Mouse (Mus musculus) cerebellum, adult 9-11 months (tissue): Measurements from ENCODE around the gene Tusc2.
A peak's percentile ranks its signal among the peaks of the same experiment; 100 is the strongest.
"Not testable (repeated sequence)": the region's sequence is repeated elsewhere in the genome, so short reads cannot be mapped to it uniquely, and the experiment has no call there.

ENCODE experiments used
- DNase-seq: peaks from one replicate; pipeline ENCODE4 v3.0.0; 2022

The Tusc2 gene

GRCm38 (mm10) chr9:107545602-107546001 lies 17.5 kb upstream of the Tusc2 start:
- peak; percentile 74 for DNase-seq

- no peak for DNase-seq
Measured at GRCm38 (mm10) chr9:107547026-107547425, 16.0 kb upstream of the Tusc2 start, which contains the start of gene Zmynd10. TSS of gene Zmynd10 (plus strand) at chr9:107547298.

GRCm38 (mm10) chr9:107547957-107548356 lies 15.1 kb upstream of the Tusc2 start:
- DNase-seq, result no peak

- DNase-seq, result no peak
Measured at GRCm38 (mm10) chr9:107548820-107549219, 14.2 kb upstream of the Tusc2 start.

GRCm38 (mm10) chr9:107549297-107550074 lies 13.6 kb upstream of the Tusc2 start:
- no peak for DNase-seq

- DNase-seq, result no peak
Measured at GRCm38 (mm10) chr9:107550491-107551116, 12.5 kb upstream of the Tusc2 start.

- peak; percentile 67 for DNase-seq
Measured at GRCm38 (mm10) chr9:107551117-107551889, 11.8 kb upstream of the Tusc2 start, which contains the start of gene Rassf1. TSS of gene Rassf1 (plus strand) at chr9:107551555.

- DNase-seq, result no peak
Measured at GRCm38 (mm10) chr9:107551890-107552355, 11.1 kb upstream of the Tusc2 start.

GRCm38 (mm10) chr9:107552690-107553393 lies 10.2 kb upstream of the Tusc2 start:
- DNase-seq, result no peak

- DNase-seq, result peak; percentile 78
Measured at GRCm38 (mm10) chr9:107553541-107554318, 9.3 kb upstream of the Tusc2 start.

GRCm38 (mm10) chr9:107554319-107554825 lies 8.7 kb upstream of the Tusc2 start:
- DNase-seq, result peak; percentile 97

- no peak for DNase-seq
Measured at GRCm38 (mm10) chr9:107555031-107555457, 8.0 kb upstream of the Tusc2 start.

GRCm38 (mm10) chr9:107555701-107556100 lies 7.4 kb upstream of the Tusc2 start:
- DNase-seq, result no peak

GRCm38 (mm10) chr9:107556346-107556745 lies 6.7 kb upstream of the Tusc2 start:
- no peak for DNase-seq

GRCm38 (mm10) chr9:107565556-107565955 lies 2.5 kb downstream of the Tusc2 start:
- not testable (repeated sequence) for DNase-seq

GRCm38 (mm10) chr9:107566041-107566709 lies 3.1 kb downstream of the Tusc2 start:
- peak; percentile 79 for DNase-seq

GRCm38 (mm10) chr9:107566855-107567254 lies 3.8 kb downstream of the Tusc2 start:
- no peak for DNase-seq

- DNase-seq, result no peak
Measured at GRCm38 (mm10) chr9:107567702-107568319, 4.8 kb downstream of the Tusc2 start, which contains the start of gene Hyal2. TSS of gene Hyal2 (plus strand) at chr9:107567945.

- peak; percentile 86 for DNase-seq
Measured at GRCm38 (mm10) chr9:107568331-107569261, 5.5 kb downstream of the Tusc2 start.
